Mouse (Mus musculus) brain, embryonic 18.5 days (tissue): ENCODE measurements around the gene Col8a1.

Experiments
- DNase-seq: peaks from one replicate; pipeline ENCODE4 v3.0.0-alpha.2; 2012; ENCODE audit warnings: low read depth, low spot score

Gene Col8a1

GRCm38 (mm10) chr16:57672251-57672650 is 82.3 kb downstream of the Col8a1 start:
- DNase-seq: no peak

- DNase-seq: no peak
These were observed 82.9 kb downstream of the Col8a1 start for GRCm38 (mm10) chr16:57671637-57672036.

- DNase-seq: no peak
These were observed 85.2 kb downstream of the Col8a1 start for GRCm38 (mm10) chr16:57669348-57669747.

GRCm38 (mm10) chr16:57662661-57663060 is 91.9 kb downstream of the Col8a1 start:
- no peak for DNase-seq

- DNase-seq: no peak
These were observed 104.6 kb downstream of the Col8a1 start for GRCm38 (mm10) chr16:57649888-57650287.

GRCm38 (mm10) chr16:57641346-57641885 is 113.1 kb downstream of the Col8a1 start:
- DNase-seq: no peak

- no peak for DNase-seq
These were observed 119.8 kb downstream of the Col8a1 start for GRCm38 (mm10) chr16:57634766-57635165.

- DNase-seq: peak; percentile 34
These were observed 120.3 kb downstream of the Col8a1 start for GRCm38 (mm10) chr16:57634191-57634590.

GRCm38 (mm10) chr16:57611768-57612167 is 142.8 kb downstream of the Col8a1 start:
- no peak for DNase-seq

GRCm38 (mm10) chr16:57606444-57607227 is 147.9 kb downstream of the Col8a1 start, which contains the start of gene Cmss1:
Cmss1 (minus strand) TSS chr16:57606864.
- DNase-seq: peak; percentile 60

- no peak for DNase-seq
These were observed 153.5 kb downstream of the Col8a1 start for GRCm38 (mm10) chr16:57601031-57601430.

GRCm38 (mm10) chr16:57597295-57597957 is 157.1 kb downstream of the Col8a1 start:
- no peak for DNase-seq

- DNase-seq: peak; percentile 34
These were observed 160.9 kb downstream of the Col8a1 start for GRCm38 (mm10) chr16:57593422-57594157.

GRCm38 (mm10) chr16:57585201-57585600 is 169.3 kb downstream of the Col8a1 start:
- no peak for DNase-seq

GRCm38 (mm10) chr16:57582008-57582407 is 172.5 kb downstream of the Col8a1 start:
- no peak for DNase-seq

- no peak for DNase-seq
These were observed 174.5 kb downstream of the Col8a1 start for GRCm38 (mm10) chr16:57580041-57580440.

- no peak for DNase-seq
These were observed 177.0 kb downstream of the Col8a1 start for GRCm38 (mm10) chr16:57577519-57577918.

GRCm38 (mm10) chr16:57575764-57576388 is 178.7 kb downstream of the Col8a1 start:
- no peak for DNase-seq
